Mouse (Mus musculus) T-cell, adult 2 months (primary cell): ENCODE measurements around the gene Ppm1n.

ENCODE experiments used
- DNase-seq: peaks from one replicate; pipeline ENCODE4 v3.0.0; 2022; ENCODE audit warnings: low spot score

Ppm1n gene

DNA sequence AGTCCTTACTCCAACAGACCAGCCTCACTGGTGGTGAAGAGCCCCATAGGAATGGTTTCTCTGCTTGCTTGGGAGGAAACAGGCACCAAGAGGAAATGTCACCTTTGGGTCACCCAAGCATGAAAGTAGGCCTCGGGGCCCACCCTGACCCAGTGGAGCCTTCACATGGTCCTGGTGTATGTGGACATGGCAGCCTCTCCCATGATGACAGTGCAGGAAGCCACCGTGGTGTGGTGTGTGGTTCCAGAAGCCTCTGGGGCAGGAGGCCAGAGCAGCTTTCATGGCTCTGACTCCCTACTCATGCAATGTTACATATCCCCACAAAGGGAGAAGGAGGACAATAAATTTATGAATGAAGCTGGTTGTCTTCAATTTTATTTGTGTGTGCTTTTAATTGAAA, 32.4 kb downstream of the Ppm1n start:
- no peak for DNase-seq

DNA sequence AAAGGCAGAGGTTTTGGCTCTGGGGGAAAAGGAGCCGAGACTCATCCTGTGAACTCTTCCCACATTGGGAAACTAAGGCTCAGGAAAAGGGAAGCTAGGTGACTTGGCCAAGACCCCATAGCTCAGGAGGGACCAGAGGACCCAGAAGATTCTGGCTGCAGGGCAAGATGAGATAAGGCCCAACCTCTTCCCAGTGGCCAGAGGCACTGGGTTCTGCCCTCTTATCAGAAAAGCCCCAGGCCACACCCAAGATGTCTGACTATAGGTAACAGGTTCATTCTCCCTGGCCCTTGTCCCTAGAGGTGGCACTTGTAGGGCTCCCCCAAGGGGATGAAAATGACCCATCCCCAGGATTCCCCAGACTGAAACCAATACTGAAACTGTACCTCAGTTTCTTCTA, 33.0 kb downstream of the Ppm1n start:
- no peak for DNase-seq

DNA sequence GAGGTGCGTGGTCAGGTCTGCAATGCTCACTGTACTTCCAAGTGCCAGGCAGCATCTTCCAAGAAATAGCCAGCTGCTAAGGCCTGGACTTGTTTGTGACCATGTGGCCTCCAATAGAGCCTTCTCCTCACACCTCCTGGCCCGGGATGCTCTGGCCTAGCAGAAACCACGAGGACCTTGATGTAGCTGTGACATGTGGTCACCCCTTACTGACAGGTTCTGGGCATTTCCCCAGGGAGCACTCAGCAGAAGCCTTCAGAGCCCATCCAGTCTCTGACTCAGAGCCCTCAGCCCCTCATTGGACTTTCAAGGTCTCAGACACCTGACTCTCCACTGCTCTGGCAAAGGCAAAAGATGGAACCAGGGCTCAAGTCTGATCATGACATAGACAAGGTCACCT, 34.8 kb downstream of the Ppm1n start:
- no peak for DNase-seq

DNA sequence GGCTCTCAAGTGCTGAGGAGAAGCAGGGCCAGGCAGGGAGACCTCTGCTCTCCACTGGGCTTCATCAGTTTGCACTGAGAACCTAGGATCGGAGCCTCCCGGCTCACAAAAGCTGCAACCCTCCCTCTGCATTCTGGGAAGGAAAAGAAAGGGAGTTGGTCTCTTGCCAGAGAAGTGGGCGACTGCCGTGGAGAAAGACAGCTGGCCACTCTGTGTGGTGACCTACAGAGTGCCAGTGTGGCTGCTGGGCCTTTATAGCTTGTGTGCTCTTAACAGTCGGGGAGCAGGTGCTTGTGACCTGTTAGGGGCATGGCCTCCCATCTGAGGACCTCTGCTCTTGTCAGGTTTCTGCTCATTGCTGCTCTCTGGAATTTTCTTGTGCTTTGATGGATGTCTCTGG, 36.0 kb downstream of the Ppm1n start:
- no peak for DNase-seq

DNA sequence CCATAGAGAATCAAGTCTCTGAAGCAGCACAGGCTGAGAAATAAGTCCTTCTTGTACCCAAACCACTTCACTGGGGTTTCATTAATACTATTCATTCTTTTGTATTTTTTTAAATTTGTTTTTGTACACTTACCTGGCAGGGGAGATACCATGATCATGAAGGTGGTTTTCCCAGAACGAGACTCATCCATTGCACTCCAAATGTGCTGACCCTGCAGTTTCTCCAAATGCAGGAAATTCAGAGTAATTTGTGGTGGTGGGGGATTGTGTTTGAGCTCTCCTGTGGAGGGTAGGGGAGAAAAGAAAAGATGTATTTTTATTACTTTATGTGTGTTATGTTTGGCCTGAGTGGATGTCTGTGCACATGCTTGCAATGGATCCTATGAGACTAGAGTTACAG, 37.9 kb downstream of the Ppm1n start:
- no peak for DNase-seq

DNA sequence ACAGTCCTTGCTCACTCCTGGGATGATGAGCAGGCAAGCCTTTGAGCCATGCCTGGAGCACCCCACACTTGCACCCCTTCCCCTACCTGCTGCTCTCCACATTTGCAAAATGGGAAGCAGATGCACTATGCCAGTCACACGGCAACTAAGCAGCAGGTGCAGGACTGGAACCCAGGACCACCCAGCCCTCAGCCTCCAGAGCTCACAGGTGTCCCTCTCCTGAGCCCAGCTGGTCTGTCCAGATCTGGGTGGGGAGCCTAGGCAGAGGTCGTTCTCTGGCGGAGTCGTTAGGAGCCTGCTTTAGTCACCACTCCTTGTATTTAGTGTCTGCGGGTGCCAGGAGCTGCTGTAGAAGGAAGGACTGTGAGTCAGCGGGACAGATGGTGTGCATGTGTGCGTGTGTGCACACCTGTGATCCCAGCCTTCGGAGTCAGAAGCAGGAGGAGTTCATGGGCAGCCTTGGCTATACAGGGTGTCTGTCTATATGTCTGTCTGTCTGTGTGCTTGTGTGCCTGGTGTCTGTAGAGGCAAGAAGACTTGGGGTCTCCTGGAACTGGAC, 38.9 kb downstream of the Ppm1n start:
- no peak for DNase-seq

DNA sequence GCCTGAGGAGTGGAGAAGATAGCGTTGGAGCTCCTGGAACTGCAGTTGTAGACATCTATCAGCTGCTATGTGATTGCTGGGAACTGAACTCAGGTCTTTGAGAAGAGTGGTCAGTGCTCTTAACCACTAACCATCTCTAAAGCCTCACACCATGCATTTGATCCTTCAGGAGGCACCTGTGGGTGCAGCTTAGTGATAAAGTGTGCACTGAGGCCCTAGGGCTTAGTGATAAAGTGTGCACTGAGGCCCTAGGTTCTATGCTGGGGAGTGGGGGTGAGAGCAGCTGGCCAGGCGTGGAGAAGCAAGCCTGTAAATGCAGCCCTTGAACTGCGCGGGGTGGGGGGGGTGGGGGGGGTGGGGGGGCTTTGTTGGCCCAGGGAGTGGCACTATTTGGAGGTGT, 39.9 kb downstream of the Ppm1n start:
- DNase-seq, result no peak

DNA sequence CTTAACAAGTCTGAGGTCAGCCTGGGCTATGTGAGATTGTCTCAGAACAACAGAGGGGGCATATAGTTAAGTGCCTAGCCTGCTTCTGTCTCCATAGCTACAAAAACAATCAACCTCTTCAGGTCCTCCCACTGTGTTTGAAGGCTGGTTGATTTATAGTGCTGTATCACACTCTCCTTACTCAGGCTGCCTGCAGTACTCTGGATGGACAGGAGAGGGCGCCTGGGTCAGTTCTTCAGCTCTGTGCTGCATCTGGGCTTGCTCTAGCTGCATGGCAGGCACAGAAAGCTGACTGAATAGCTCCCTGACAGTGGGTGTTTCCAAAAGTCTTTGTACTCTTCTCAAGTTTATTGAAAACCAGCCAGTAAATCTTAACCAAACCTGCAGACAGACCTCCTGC, 40.4 kb downstream of the Ppm1n start:
- peak; percentile 88 for DNase-seq

DNA sequence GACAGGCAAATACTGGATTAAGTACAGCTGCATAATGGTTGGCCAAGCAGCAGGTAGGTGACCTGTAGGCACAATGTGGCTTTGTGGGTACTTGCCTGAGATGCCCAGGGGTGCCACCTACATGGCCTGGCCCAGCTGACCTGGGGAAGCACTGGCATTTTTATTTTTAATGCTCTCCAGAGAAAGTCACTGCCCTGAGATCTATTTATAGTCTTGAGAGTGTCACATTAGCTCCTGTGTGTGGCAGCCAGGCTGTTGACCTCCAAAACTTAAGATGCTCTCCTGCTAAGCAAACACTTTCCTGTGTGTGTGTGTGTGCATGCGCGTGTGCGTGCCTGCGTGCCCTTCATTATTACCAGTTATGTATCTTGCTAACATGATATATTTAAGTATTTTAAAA, 41.5 kb downstream of the Ppm1n start:
- no peak for DNase-seq

DNA sequence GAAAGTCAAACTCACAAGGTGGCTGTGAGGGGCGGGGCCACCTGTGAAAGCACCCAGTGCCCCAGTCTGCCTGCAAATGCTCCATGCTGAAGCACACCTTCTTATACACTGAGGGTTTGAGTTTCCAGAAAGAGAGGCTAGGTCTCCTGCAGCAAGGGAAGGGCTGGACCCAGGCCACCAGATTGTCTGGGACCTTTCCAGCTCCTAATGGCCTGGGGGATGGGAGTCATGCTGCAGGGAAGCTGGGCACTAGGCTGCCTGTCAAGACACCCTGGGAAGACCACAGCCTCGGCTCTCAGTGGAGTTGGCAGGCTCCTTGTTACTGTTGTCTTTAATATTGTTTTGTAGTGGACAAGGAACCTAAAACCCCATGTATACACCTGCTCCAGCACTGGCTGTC, 43.5 kb downstream of the Ppm1n start:
- no peak for DNase-seq

DNA sequence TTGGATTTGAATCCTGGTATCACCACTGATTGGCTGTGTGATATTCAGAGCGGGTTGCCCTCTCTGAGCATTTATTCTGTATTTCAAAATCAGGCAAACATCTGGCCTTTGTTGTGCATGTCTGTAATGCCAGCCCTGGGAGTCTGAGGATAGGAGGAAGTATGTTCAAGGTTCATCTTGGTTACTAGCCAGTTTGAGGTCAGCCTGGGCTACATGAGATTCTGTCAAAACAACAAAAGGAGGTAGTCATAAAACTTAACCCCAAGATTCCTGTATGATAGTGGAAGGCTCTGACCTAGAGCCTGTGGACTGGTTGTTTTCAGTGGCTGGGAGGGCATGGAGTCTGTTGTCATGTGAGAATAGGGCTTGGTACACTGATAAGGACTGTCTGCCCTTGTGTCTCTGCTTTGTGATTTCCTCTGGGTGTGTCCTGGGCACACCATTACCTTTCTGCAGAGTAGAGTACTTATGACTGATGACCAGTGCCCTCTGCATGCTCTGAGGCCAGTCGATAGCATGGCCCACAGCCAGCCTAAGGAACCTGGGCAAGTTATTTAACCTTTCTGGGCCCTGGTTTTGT, 44.7 kb downstream of the Ppm1n start:
- no peak for DNase-seq

DNA sequence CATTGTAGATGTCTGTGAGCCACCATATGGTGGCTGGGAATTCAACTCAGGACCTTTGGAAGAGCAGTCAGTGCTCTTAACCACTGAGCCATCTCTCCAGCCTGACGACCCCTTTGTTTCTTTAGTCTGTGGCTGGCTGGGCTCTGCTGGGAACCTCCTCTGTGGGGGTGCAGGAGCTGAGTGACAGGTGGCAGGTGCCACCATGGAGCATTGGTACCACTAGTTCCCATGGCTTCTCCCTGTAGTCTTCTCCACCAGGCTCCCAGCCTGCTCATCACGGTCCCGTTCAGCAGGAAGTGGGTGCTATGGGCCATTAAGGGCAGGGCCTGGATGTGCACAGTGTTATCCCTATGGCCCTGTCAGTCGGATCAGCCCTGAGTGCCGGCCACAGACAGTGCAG, 45.2 kb downstream of the Ppm1n start:
- DNase-seq, result no peak

DNA sequence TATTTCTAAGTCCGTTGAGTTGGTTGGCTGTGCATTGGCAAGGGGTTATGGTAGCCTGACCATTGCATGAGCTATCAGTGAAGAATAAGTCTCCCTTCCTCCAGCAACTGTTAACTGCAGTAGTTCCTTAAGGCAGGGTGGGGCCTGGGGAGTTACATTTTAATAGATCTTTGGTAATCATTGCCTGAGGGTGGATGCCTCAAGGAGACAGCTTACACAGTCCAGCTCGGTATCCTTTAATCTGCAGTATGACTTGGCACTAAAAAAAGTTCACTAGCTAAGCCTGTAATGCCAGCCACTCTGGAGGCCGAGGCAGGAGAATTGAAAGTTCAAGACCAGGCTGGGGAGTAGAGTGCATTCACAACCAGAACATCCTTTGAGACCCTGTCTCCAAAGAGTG, 48.0 kb downstream of the Ppm1n start:
- DNase-seq, result no peak

DNA sequence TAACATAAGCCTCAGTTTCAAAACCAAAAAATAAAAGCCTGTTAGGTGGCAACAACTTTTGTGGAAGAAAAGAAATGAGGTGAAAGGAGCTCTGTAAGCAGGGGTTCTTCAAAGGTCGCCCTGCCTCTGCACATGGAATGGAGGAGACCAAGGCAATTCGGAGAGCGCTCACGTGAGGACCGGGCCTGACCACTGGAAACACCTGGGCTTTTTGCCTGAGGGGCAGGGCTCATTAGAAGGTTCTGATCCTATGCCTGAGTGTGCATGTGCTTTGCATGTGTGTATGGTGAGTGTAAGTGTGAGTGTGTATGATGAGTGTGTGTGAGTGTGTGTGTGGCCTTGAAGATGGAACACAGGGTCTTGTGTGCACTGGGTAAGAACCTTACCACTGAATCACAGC, 49.0 kb downstream of the Ppm1n start:
- no peak for DNase-seq

DNA sequence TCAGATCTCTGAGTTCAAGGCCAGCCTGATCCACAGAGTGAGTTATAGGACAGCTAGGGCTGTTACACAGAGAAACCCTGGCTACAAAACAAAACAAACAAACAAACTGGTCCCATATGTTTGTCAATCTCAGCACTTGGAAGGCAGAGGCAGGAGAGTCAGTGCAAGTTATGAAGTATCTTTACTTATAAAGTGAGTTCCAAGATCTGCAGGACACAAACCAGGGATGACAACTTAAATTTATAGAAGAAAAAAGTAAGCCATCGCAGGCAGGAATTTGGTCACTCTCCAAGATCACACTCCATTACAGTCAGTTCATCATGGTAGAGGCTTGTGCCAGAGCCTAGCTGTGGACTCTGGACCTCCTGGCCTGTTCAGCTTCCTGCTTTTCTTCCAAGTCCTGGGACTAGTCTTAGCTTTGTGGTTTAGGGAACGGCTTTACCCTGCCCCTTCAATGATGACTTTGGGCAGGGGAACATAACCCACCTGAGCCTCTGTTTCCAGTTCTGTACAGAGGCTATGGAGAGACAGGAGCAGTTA, 49.8 kb downstream of the Ppm1n start:
- no peak for DNase-seq

DNA sequence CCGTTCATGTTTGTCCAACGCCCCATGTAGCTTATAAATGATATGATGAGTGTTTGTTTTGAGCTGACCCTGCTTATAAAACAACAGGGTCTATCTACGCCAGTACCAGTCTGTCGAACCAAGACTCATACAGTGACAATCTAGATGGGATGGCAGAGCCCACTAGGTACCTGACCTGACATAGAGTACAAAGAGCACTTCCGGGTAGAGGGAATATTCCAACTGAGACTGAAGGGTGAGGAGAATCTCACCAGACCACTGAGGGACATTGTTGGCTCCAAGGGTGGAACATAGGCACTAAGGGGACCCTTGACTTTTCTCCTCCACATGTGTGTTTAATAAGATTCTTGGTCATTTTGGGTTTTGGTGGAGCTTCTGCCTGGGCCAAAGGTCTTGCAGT, 50.5 kb downstream of the Ppm1n start:
- DNase-seq, result no peak

DNA sequence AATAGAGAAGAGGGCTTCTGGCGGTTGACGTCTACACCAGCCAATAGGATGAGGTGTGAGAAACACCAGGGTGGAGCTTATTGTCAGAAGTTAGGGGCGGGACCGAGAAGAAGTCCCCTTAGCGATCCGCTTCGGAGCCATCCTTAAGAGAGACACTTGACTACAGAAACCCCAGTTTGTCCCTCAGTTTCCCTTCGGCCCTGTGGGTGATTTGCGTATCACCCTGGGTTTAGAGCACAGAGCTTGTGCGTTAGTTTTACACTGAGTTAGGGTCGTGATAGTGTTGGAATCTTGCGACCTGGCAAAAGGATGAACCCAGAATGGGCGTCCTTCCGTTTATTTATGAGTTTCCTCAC, 51.1 kb downstream of the Ppm1n start:
- DNase-seq, result no peak

DNA sequence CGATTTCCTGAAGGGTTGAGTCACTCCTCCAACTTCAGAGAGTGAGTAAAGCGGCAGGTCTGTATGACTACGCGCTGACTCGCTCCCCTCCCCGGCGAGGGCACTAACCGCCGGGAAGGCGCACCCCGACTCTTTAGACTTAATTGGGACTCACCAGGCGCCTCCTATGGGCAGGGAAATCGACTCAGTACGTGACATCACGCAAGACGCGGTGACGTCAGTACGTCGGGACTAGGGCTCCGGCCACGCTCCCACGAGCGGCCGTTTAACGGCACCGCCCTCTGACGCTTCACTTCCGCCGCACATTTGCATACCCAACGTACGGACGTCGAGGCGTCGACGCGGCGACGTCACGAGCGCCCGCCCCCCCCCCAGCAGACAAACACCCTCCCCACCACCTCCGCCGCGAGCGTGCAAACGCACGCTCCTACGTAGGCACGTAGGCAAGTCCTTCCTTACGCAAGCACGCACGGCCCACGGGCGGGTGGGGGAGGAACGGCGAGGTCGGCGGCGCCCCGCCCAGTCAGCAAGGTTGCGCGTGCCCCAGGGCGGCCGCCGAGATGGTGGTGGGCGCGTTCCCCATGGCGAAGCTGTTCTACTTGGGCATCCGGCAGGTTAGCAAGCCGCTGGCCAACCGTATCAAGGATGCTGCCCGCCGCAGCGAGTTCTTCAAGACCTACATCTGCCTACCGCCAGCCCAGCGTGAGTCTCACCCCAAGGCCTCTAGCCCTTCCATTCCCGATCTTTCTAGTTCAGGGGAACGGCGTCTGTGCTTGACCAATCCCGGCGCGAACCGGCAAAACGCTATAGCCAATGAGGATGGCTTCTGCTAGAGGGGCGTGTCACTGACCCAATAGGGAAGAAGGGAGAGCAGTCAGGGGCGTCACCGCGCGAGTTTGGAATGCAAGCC, 51.7 kb downstream of the Ppm1n start, which contains the start of gene Opa3:
Opa3 (plus strand) TSS at position 452 of the 910 bp plus-strand sequence.
- DNase-seq, result peak; percentile 99

DNA sequence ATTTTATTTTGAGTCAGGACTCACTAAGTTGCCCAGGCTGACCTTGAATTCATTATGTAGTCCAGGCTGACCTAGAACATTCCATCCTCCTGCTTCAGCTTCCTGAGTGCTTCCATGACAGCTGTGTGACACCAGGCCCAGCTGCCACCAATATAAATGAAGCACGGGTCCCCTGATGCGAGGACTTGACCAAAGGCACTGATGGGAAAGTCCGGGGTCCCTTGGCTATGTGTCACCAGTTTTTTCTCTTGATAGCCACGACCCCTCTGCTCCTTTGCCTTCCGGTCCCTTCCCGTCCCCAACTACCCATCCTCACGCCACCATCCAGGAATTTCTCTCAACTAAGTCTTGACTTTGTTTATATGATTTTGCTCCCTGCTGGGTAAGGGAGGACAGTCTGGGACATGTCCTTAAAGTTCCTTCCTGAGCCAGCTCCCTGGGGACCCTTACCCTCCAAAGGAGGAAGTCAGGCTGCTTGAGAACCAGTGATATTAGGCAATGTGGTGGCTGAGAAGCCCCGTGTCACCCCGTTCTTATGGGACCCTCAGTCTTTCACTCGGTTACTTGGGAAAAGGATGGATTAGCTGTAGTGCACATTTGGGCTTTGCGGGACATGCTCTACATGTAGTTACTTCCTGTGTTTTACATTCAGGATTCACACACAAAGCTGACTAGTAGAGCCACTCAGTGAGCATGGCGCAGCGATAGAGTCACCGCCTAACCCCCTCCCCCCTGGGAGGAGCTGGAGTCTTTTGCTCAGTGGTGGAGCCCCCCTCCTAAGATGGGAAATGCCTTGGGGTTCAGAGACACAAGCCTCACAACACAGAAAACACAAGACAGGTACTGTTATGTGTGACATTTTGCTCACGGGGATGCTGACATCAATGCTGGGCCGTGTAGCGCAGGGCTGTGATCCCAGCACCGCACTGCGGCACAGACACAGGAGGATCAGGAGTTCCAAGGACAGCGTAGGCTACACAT, 52.8 kb downstream of the Ppm1n start:
- DNase-seq, result peak; percentile 68
